Mouse (Mus musculus) c-Kit-positive CD71-negative TER-119-negative erythroid progenitor cells, embryonic 14.5 days (primary cell): ENCODE measurements at regions not wholly inside any gene's neighbourhood (a gene's known extent, or its start where the extent isn't known, plus 50 kb on each side); places are given as distances from the start of the nearest gene placed in this dataset.

Experiments used
- DNase-seq: peaks from one replicate; pipeline ENCODE4 v3.0.0-alpha.2; 2013; ENCODE audit warnings: low read depth

DNA sequence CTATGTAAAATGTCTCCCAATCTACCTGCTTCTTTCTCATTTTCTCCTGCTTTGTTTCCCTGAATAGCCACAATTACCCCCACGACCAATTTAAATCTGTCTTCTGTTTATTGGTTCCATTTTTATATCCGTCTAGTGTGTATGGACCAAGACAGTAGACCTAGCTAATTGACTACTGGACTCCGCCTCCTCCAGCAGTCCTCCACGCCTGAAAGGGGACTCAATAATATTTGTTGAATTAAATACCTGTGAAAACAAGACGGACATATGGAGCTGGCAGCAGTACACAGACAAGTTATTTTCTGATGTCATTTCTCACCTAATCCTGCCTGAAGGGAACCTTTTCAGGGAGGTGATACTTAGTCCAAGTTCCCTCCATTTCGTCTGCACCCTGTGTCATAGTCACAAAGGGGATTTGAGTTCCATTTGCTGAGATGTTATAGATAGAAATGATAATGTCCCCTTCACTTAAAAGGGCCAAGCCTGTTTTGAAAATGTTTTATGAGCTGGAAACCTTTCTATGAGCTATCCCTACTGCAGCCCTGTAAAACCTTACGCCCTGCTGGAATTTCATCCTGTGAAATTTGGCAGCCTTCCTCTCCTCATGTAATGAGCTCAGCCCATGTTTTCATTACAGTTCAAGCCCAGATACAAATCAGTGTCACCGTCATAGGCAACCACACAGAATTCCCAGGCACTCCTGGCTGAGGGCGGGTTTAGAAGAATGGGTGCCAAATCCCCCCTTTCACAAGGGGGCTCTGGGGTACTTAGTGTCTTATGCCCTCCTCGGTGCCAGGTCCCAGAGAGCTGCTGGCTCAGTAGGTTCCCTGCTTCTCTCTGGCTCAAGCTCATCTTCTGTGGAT, 391.1 kb upstream of the Id4 start:
- no peak for DNase-seq

DNA sequence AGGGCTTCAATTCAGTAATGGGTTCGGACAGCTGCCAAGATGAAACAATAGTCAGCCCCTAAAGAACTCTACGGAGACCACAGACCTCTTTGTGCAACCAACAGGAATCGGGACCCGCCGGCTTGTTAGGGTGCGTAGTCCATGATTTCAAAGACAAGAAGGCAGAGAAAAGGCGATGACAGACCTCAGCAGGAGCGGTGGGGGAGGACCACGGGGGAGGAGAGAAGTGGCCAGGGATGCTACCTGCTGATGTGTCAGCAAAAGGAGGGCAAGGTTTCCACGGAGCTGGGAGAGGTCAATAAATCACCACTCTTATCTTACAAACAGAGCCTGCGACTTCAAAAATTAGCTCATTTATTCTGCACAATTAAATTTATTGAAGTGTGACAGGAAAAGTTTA, 388.4 kb upstream of the Id4 start:
- no peak for DNase-seq

DNA sequence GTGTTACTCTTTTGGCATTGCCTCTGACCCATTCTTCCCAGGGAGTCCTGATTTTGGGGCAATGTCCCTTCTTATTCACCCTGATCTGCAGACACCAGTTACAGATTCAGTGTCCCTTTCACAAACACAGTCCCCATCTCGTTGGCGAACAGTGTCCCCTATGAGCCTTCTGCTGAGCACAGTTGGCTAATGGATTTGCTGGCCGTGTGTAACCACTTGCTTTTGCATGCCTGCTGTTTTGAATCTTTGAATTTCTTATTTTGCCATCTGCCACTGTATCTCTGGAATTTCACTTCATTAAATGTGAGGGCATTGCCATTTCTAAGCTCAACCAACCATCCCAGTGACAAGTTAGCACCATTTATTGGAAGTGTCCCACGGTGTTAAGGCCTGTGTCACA, 368.5 kb upstream of the Id4 start:
- DNase-seq = no peak

DNA sequence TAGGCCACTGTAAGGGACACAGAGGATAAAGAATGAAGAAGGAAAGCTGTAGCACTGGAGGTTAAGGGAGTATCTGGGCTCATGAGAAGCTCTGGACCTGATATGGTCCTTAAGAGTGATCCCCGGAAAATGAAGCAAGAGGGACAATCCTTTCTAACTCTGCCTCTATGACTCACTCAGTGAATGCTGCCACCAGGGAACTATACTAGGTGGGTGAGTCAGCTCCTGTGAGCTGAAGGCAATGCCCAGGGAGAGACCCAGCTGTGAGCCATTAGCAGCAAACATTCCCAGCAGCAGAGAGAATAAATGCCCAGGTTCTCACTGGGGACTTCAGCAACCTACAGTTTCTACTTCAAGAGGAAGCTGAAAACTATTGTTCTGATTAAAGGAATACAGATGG, 366.7 kb upstream of the Id4 start:
- no peak for DNase-seq

DNA sequence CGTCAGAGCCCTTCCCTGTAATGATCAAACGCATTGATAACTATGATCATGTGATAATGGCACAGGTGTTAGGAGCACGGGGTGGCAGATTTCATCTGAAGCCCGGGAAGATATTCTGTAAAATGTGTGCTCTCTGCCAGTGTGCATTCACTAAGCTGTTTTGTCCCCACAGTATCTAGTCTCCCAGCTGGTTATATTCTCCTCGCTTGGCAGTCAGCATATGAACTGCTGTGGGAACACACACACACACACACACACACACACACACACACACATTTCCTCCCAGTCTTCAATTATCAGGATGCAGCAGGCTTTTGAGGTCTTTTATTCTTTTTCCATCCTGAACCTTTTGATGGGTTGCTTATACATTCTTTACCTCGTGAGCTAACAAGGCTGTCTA, 365.8 kb upstream of the Id4 start:
- no peak for DNase-seq

DNA sequence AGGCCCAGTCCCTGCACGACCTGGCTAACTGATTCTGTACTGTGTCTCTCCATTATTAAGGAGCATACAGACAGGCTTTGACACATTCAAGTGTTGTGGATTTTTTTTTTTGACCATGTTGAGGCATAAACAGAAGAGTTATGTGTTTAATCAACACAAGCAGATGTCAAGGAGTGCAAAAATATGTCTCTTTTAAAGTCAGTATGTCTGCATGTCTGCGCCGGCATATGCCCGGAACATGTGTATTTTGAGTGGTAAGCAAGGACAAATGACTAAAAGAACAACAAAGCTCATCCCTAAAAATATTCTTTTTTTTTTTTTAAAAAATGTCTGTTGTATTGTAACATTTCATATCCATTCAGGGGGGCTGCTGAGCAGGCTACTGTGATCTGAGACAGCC, 364.4 kb upstream of the Id4 start:
- DNase-seq = no peak

DNA sequence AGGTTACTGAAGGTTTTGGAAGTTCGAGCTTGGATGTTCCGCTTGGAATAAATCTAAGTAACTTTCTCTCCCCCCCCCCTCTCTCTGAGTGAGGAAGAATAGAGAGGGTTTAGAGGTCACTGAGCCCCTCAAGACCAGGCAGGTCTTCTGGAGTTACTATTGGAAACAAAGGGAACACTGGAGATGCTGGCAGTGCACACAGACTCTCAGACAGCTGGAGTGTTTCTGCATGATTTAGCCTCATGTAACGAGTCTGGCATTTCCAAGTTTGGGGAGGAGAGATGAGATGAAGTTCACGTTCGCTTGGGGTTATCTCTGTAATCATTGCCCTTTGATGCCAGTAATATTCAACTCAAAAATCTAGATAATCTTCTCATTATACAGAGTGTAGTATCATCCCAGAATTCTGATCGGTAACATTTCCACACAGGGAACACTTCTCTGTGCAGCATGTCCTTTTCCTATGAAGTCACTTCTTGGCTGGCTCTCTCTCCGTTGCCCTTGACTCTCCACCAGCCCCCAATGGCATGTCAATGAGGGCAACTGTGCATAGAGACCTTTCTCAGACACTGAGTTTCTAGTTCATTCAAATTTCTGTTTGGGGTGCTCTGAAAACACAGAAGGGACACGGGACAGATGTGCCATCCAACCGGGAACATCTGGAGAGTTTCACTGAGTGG, 351.0 kb upstream of the Id4 start:
- DNase-seq = no peak

DNA sequence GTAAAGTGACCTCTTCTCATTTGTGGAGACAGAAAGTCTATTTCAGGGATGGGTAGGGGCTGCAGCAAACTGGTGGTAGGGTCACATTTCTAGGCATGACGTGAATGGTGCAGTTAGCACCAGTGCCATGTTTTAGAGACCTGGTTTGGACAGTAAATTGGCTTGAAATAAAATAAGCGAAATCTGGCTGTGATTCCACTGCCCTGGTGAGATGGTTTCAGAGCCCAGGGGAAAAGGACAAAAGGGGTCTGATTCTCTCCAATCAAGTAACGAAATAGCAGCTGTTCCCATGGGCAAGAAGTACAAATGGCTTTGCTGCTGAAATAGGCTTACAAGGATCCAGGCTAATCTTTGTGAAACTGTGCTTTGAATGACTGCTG, 350.5 kb upstream of the Id4 start:
- DNase-seq = no peak

DNA sequence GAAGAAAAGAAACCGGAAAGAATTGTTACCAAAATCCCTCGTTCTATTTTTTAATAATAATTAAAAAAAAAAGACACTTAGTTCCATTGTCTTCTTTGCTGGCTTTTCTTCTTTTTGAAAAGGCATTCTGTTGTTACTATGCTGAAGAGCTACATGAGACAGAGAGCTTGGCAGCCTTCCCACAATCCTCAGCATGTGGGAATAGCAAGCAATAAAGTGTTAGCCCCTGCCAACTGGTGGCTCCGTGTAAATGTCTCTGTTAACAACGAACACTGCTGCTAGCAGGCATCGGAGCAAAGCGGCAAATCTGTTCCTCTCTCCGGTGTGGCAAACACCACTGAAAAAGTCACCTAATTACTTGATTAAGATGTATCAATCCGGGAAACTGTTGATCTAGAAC, 344.6 kb upstream of the Id4 start:
- no peak for DNase-seq

DNA sequence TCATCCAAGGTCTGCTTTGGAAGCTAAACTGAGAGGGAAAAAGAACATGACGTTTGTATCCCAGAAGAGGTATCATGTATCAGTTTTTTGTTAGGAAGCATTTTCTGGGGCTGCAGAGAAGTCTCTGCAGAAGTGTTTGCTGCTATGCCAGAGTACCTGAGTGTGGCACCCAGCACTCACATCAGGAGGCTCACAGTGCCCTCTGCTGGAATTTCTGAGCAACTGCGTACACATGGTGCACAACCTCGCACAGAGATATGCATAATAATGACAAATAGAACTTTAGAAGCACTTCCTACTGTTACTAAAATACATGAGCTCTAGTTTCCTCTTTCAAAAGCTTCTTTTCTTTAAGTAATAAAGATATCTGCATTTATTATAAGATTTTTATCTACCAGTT, 343.7 kb upstream of the Id4 start:
- DNase-seq = no peak

DNA sequence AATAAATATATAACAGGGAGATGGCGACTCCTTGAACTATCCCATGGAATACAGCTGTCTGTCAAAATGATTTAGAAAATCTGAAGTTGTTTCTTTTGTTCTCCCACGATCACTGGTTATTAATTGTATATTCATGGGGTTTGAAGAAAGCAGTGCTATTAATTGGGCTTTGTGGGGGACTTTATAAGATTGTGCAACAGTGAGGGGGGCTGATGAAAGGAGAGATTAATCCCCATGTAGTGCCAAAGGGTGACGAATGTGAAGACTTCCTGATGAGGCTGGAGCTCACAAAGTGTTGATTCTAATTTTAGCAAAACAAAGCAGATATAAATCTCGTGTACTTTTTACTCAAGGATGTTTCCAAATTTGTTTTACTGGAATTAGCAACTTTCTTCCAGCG, 340.0 kb upstream of the Id4 start:
- DNase-seq = no peak

DNA sequence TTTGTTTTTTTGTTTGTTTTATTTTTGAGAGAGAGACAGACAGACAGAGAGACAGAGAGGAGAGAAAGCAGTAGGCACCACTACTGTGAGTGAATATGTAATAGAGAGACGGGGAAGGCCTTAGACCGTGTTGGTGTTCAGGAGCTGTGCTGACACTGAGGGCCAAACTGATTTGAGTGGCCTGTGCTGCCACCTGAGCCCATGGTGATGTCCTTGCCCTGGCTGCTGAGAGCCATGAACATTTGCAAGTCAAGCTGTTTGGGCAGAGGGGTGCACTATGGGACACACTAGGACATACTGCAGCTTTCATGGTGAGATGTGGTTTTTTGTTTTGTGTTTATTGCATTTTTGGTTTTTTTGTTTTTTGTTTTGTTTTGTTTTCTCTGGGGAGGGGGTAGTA, 320.3 kb upstream of the Id4 start:
- no peak for DNase-seq

DNA sequence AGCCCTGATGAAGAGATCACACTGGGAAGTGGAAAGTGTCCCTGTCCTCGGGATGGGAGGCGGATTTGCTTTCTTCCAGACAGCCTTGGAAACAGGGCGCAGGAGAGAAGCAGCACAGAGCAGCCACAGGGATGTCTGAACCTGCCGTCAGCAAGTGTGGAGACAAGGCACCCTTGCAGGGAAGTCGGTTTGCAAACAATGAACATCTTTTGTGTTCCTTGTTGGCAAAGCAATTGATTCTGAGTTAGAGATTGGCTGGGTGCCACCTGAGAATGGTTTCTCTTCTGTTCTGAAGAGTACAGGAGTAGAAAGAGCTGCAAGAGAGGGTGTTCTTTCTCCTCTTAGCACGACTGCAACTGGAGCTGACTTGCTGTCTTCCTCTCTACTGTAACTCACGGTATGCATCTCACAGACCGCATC, 318.6 kb upstream of the Id4 start:
- DNase-seq = no peak

DNA sequence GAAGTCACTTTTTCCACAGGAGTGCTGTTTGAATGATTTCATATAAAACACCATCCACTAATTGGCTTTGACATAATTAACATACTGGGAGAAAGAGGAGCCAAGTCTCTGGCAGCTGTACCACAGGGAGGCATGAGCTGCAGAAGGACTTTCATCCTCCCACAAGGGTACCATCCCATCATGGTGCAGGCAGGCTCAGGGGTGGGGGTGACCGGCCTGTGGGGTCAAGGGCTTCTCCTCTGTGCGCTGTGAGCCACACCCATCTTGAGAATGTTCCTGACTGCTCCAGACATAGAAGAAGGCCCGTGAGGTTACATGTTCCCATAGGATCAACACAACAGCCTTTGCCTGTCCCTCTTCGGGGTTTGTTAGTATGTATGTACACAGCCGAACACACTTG, 317.4 kb upstream of the Id4 start:
- no peak for DNase-seq

DNA sequence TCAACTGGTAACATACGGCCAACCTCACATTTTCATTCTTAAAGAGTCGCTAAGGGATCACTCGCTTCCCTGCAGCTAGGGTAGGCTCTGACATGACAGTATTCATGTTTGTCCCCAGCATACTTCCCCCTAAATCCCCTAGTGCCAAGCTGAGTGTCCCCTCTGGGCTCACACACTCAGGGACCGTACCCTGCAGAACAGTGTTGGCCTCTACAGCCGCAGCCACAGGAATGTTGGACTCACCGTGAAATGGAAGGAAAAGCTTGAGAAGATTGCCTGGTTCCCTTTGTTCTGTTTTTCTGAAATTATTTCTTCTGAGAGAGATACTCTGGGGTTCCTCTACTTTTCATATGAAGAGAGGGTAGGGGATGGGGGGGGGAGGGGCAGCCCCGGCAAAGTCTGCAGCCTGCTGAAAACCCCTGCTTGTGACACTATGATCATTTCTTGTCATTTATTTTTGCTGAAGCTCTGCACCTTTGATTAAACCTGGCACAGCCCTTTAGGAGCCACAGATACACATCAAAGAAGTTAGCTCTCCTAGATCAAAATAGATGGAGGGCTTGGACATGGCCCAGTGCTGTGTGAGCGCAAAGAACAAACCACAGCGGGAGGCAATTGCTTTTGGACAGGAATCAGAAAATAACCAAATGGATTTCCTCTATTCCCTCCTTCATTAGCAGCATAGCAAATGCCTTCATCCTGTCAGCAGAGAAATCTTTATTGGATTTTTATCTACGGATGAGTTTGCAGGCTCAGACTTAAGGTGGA, 312.7 kb upstream of the Id4 start:
- DNase-seq = no peak

DNA sequence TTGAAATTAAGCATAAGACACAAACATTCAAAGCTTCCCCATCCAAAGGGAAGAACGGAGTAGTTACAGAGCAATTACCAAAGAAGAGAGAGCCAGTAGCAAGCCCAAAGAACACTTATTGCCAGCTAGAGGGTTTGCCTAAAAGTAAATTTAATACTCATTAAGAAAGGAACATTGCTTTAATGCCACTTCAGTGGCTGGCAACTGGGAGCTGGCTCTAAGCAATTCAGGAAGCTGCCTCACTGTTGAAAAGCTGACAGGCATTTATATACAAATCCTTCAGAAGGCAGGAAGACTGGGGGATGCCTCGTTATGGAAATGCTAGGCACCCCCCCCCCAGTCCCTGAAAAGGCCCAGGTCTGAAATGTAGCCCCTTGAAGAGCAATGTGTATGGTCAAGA, 310.6 kb upstream of the Id4 start:
- DNase-seq = no peak

DNA sequence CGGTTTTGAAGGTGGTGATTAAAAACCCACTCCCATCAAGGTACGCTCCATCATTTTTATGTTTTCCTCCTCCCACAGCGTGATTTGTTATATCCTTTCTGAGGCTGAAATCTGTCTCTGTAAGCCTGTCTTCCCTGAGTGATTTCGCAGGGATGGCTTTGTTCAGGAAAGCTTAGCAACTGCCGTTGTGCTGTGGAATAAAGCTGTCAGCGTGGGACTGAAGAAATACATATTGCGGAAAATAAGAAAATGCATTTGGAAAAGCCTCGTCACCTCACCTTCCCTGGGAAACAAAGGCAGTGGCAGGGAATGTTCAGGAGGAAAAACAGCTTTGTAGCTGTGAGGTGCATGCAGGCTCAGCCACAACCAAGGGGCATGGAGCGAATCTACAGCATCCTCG, 310.0 kb upstream of the Id4 start:
- DNase-seq = no peak

DNA sequence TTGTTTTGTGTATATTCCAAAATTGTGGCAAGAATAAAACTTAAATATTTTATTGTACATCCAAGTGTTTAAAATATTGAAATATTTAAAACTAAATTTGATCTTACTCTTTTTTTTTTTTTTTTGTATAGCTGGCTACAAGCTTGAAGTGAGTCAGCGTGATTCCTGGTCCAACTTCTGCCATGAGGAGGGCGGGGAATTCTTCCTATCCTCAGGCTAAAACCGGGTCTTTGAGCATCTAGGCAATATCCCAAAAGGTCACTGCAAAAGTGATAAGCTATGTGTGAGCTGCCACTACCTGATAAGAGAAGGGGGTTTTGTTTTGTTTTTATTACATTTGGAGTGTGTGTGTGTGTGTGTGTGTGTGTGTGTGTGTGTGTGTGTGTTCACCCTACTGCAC, 308.1 kb upstream of the Id4 start:
- DNase-seq = no peak

DNA sequence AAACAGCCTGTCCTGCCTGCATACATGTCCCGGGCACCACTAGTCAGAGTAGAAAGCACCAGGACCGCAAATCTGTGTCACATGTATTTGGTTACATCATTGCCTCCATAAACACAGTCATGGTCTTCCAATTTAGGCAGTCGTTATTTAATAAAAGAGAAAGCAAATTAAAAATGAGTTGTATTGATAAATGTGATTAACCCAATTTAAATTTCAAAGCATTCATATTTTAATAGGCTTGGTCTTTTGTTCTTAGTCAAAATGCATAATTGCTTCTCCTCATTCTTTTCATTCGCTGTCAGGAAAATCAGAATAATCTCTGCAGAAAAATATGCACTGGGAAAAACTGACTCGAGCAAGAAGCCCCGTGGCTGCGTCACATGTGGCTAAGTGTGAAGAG, 307.3 kb upstream of the Id4 start:
- DNase-seq = no peak

DNA sequence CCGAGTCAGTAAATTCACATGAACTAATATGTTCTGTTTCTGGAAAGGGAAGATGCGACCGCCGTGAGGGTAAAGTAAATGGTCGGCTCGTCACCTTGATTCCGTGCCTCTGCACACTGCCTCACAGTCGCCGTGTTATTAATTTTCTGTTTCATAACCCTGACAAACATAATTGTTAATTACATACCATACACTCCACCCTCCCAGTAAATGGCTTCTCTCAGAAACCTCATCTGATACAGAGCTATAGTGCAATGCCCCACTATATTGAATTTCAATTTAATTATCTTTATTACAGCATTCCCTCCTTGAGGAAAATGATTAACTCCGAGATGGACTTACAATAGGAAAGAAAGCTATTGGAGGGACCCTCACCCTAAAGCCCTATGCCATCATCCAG, 305.5 kb upstream of the Id4 start:
- no peak for DNase-seq

DNA sequence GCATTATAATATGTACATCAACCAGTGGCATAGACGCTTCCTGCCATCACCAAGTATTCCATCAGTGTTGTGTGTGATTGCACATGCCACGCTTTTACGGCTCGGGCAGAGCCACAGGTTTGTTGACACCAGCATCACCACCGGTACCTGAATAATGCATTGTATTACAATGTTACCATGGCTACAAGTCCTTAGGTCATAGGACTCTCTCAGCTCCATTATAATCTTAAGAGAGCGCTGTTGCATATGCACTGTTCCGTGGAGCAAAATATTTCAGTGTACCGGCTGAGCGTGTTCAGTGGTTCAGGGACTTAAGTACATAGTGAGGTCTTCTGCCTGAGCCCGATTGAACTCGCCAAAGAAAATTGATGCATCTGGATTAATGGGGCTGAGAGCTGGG, 303.4 kb upstream of the Id4 start:
- no peak for DNase-seq

DNA sequence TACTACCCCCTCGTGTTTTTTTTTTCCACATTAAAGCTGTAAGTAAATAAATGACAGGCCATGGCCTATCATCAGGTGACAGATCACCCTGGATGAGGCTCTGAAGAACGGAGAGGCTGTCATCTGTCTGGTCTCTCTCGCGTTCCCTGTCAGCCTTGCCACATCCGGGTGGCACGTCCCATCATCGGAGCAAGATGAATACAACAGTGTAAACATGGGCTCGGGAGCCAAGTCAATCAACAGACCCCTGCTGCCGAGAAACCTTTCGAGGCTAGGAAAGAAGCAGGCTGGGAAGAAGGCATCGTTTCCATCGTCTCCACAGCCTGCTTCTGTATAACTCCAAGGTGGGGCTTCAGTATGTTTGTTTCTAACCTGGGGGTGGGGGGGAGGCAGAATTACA, 286.8 kb upstream of the Id4 start:
- no peak for DNase-seq
